Mouse (Mus musculus) forebrain, embryonic 13.5 days (tissue): ENCODE results near the gene Atxn1. TPM values are rescaled to one million over a fixed set of nuclear protein-coding genes. Genes with fewer than 3 reads are reported as not detected.

ENCODE experiments used
- ATAC-seq: fragments of 200-750 bp; cut with Nextera tagmentation; 2 replicates; pipeline ENCODE4 v1.8.0; 2017
- H3K27ac ChIP-seq: fragments of 300-500 bp; sonication (generic); 2 replicates; pipeline ENCODE4 v1.5.1; 2015; ENCODE audit warnings: inconsistent platforms, mild to moderate bottlenecking, moderate library complexity
- H3K27me3 ChIP-seq: fragments of 300-500 bp; sonication (generic); 2 replicates; pipeline ENCODE4 v1.6.1; 2015; ENCODE audit warnings: mild to moderate bottlenecking, inconsistent platforms
- H3K36me3 ChIP-seq: fragments of 300-500 bp; sonication (generic); 2 replicates; pipeline ENCODE4 v1.6.1; 2015; ENCODE audit warnings: mild to moderate bottlenecking, inconsistent platforms; ENCODE audit not compliant: poor library complexity, severe bottlenecking
- H3K4me1 ChIP-seq: fragments of 300-500 bp; sonication (generic); 2 replicates; pipeline ENCODE4 v1.6.1; 2015; ENCODE audit warnings: inconsistent platforms
- H3K4me2 ChIP-seq: fragments of 300-500 bp; sonication (generic); 2 replicates; pipeline ENCODE4 v1.6.1; 2015; ENCODE audit warnings: inconsistent platforms, mild to moderate bottlenecking, moderate library complexity
- H3K4me3 ChIP-seq: fragments of 300-500 bp; sonication (generic); 2 replicates; pipeline ENCODE4 v1.5.1; 2015; ENCODE audit warnings: mild to moderate bottlenecking, inconsistent platforms
- H3K9ac ChIP-seq: fragments of 300-500 bp; sonication (generic); 2 replicates; pipeline ENCODE4 v1.6.1; 2015; ENCODE audit warnings: mild to moderate bottlenecking, inconsistent platforms
- H3K9me3 ChIP-seq: fragments of 300-500 bp; sonication (generic); replicated peaks from 2 replicates; pipeline ENCODE4 v1.6.1; 2016; ENCODE audit warnings: inconsistent platforms
- whole genome bisulfite sequencing: fragments of 180-500 bp; shearing (Covaris S2); methylation state at CpG from one replicate; pipeline ENCODE4 v1.1.7; 2015; 5-methylcytosine and 5-hydroxymethylcytosine counted together
- polyA plus RNA-seq: library from polyadenylated mRNA; unstranded; fragments of >200 nt; fragmentation: Nextera tagmentation; extraction: Ambion mirVana; gene quantifications from 2 replicates; pipeline ENCODE4 v1.2.1, GENCODE M21; 2015

The Atxn1 gene
- polyA plus RNA-seq, 1 experiment from 2014 or later: 7.7 TPM

- no peaks in the 10 kb centered on the region for H3K27me3 ChIP-seq
- H3K27ac ChIP-seq: peak overlapping the region; percentile 32
Measured at GRCm38 (mm10) chr13:45710041-45710440, 254.8 kb downstream of the Atxn1 start.

GRCm38 (mm10) chr13:45709402-45709801 is 255.4 kb downstream of the Atxn1 start:
- no peaks in the 10 kb centered on the region for H3K36me3 ChIP-seq
- H3K27ac ChIP-seq: peak overlapping the region; percentile 16; the same call in 1 of the 2 replicates
- H3K4me1 ChIP-seq: 0 out of 2 replicates have a peak, but pooled peaks cover 4% of the 10 kb centered on the region
- no peaks in the 10 kb centered on the region for H3K9me3 ChIP-seq
- H3K4me3 ChIP-seq: no peak overlapping the region
- ATAC-seq: no peak
- peak overlapping the region; percentile 23 for H3K4me2 ChIP-seq
- H3K9ac ChIP-seq: no peak overlapping the region
- 43% methylated on average over 11 of the region's 11 CpGs for WGBS
- H3K27me3 ChIP-seq: no peaks in the 10 kb centered on the region

More at GRCm38 (mm10) chr13:45710041-45710440, 254.8 kb downstream of the Atxn1 start:
- ATAC-seq: no peak
- H3K9ac ChIP-seq: no peak overlapping the region
- H3K4me3 ChIP-seq: no peak overlapping the region
- 92% methylated on average over 8 of the region's 8 CpGs for WGBS
- no peak overlapping the region for H3K4me2 ChIP-seq
- no peaks in the 10 kb centered on the region for H3K36me3 ChIP-seq
- H3K4me1 ChIP-seq: 0 out of 2 replicates have a peak, but pooled peaks cover 4% of the 10 kb centered on the region
- H3K9me3 ChIP-seq: no peaks in the 10 kb centered on the region

GRCm38 (mm10) chr13:45701296-45701790 is 263.5 kb downstream of the Atxn1 start:
- WGBS: 84% methylated on average over 7 of the region's 7 CpGs
- Histone ChIP-seq H3K4me1 (no peaks in the 10 kb centered on the region), H3K9me3 (no peaks in the 10 kb centered on the region), H3K9ac (no peak overlapping the region), H3K27ac (no peak overlapping the region), H3K4me3 (no peak overlapping the region), H3K27me3 (no peaks in the 10 kb centered on the region), H3K36me3 (0 out of 2 replicates have a peak, but pooled peaks cover 5% of the 10 kb centered on the region), H3K4me2 (no peak overlapping the region)
- no peak for ATAC-seq

GRCm38 (mm10) chr13:45698982-45699381 is 265.8 kb downstream of the Atxn1 start:
- no peak overlapping the region for H3K4me2 ChIP-seq
- peaks cover 4% of the 10 kb centered on the region; the same call in 1 of the 2 replicates for H3K9me3 ChIP-seq
- no peaks in the 10 kb centered on the region for H3K4me1 ChIP-seq
- 87% methylated on average over 3 of the region's 3 CpGs for WGBS
- ATAC-seq: no peak
- H3K9ac ChIP-seq: no peak overlapping the region
- no peaks in the 10 kb centered on the region for H3K27me3 ChIP-seq
- H3K4me3 ChIP-seq: no peak overlapping the region
- H3K36me3 ChIP-seq: peaks cover 10% of the 10 kb centered on the region; the same call in 1 of the 2 replicates
- no peak overlapping the region for H3K27ac ChIP-seq

GRCm38 (mm10) chr13:45696009-45696408 is 268.8 kb downstream of the Atxn1 start:
- Histone ChIP-seq H3K4me2 (no peak overlapping the region), H3K27me3 (no peaks in the 10 kb centered on the region), H3K36me3 (peaks cover 10% of the 10 kb centered on the region; the same call in 1 of the 2 replicates), H3K4me1 (no peaks in the 10 kb centered on the region), H3K27ac (no peak overlapping the region), H3K9ac (no peak overlapping the region), H3K9me3 (peaks cover 4% of the 10 kb centered on the region; the same call in 1 of the 2 replicates), H3K4me3 (no peak overlapping the region)
- ATAC-seq: no peak
- WGBS: 96% methylated on average over 6 of the region's 6 CpGs

GRCm38 (mm10) chr13:45694921-45695437 is 269.8 kb downstream of the Atxn1 start:
- no peak overlapping the region for H3K4me2 ChIP-seq
- 90% methylated on average over 12 of the region's 12 CpGs for WGBS
- no peak overlapping the region for H3K9ac ChIP-seq

GRCm38 (mm10) chr13:45693953-45694352 is 270.9 kb downstream of the Atxn1 start:
- 91% methylated on average over 9 of the region's 9 CpGs for WGBS
- ATAC-seq: no peak
- no peak overlapping the region for H3K9ac ChIP-seq
- no peak overlapping the region for H3K4me2 ChIP-seq
- no peak overlapping the region for H3K4me3 ChIP-seq
- H3K27ac ChIP-seq: no peak overlapping the region
- peaks cover 9% of the 10 kb centered on the region for H3K4me1 ChIP-seq
- H3K27me3 ChIP-seq: no peaks in the 10 kb centered on the region
- H3K36me3 ChIP-seq: peaks cover 10% of the 10 kb centered on the region; the same call in 1 of the 2 replicates
- H3K9me3 ChIP-seq: peaks cover 4% of the 10 kb centered on the region; the same call in 1 of the 2 replicates

More at GRCm38 (mm10) chr13:45694921-45695437, 269.8 kb downstream of the Atxn1 start:
- H3K27me3 ChIP-seq: no peaks in the 10 kb centered on the region
- no peak overlapping the region for H3K27ac ChIP-seq
- H3K4me1 ChIP-seq: peaks cover 6% of the 10 kb centered on the region
- ATAC-seq: no peak
- peaks cover 4% of the 10 kb centered on the region; the same call in 1 of the 2 replicates for H3K9me3 ChIP-seq
- H3K4me3 ChIP-seq: no peak overlapping the region
- H3K36me3 ChIP-seq: peaks cover 10% of the 10 kb centered on the region; the same call in 1 of the 2 replicates

GRCm38 (mm10) chr13:45693534-45693933 is 271.3 kb downstream of the Atxn1 start:
- Histone ChIP-seq H3K4me3 (no peak overlapping the region), H3K4me1 (peaks cover 13% of the 10 kb centered on the region), H3K36me3 (peaks cover 10% of the 10 kb centered on the region; the same call in 1 of the 2 replicates), H3K4me2 (no peak overlapping the region), H3K27me3 (no peaks in the 10 kb centered on the region), H3K27ac (no peak overlapping the region), H3K9ac (no peak overlapping the region), H3K9me3 (peaks cover 4% of the 10 kb centered on the region; the same call in 1 of the 2 replicates)
- no peak for ATAC-seq
- 88% methylated on average over 11 of the region's 11 CpGs for WGBS

GRCm38 (mm10) chr13:45693126-45693525 is 271.7 kb downstream of the Atxn1 start:
- Histone ChIP-seq H3K36me3 (peaks cover 10% of the 10 kb centered on the region; the same call in 1 of the 2 replicates), H3K27ac (no peak overlapping the region), H3K9me3 (peaks cover 4% of the 10 kb centered on the region; the same call in 1 of the 2 replicates), H3K27me3 (no peaks in the 10 kb centered on the region), H3K4me1 (peaks cover 13% of the 10 kb centered on the region), H3K9ac (no peak overlapping the region), H3K4me2 (no peak overlapping the region), H3K4me3 (no peak overlapping the region)
- 93% methylated on average over 4 of the region's 4 CpGs for WGBS
- no peak for ATAC-seq

- Histone ChIP-seq H3K4me1 (peaks cover 13% of the 10 kb centered on the region), H3K9me3 (peaks cover 4% of the 10 kb centered on the region; the same call in 1 of the 2 replicates), H3K27me3 (no peaks in the 10 kb centered on the region), H3K27ac (no peak overlapping the region), H3K36me3 (peaks cover 6% of the 10 kb centered on the region; the same call in 1 of the 2 replicates), H3K4me3 (no peak overlapping the region), H3K4me2 (no peak overlapping the region), H3K9ac (no peak overlapping the region)
- WGBS: 76% methylated on average over 9 of the region's 9 CpGs
- ATAC-seq: no peak
Measured at GRCm38 (mm10) chr13:45692440-45692839, 272.4 kb downstream of the Atxn1 start.

GRCm38 (mm10) chr13:45690426-45690825 is 274.4 kb downstream of the Atxn1 start:
- 89% methylated on average over 1 of the region's 1 CpGs for WGBS
- Histone ChIP-seq H3K27me3 (no peaks in the 10 kb centered on the region), H3K4me1 (peaks cover 13% of the 10 kb centered on the region), H3K36me3 (no peaks in the 10 kb centered on the region), H3K27ac (no peak overlapping the region), H3K4me2 (no peak overlapping the region), H3K4me3 (no peak overlapping the region), H3K9ac (no peak overlapping the region), H3K9me3 (no peaks in the 10 kb centered on the region; the same call in 1 of the 2 replicates)
- ATAC-seq: no peak

GRCm38 (mm10) chr13:45688864-45689263 is 275.9 kb downstream of the Atxn1 start:
- Histone ChIP-seq H3K27me3 (no peaks in the 10 kb centered on the region), H3K4me1 (peaks cover 13% of the 10 kb centered on the region), H3K9me3 (no peaks in the 10 kb centered on the region), H3K9ac (no peak overlapping the region), H3K4me2 (no peak overlapping the region), H3K27ac (no peak overlapping the region), H3K36me3 (no peaks in the 10 kb centered on the region), H3K4me3 (no peak overlapping the region)
- WGBS: 46% methylated on average over 2 of the region's 2 CpGs
- ATAC-seq: no peak
